Comparison of ENCODE assay signal across 1 mouse cellular context in the genomic region with DNA sequence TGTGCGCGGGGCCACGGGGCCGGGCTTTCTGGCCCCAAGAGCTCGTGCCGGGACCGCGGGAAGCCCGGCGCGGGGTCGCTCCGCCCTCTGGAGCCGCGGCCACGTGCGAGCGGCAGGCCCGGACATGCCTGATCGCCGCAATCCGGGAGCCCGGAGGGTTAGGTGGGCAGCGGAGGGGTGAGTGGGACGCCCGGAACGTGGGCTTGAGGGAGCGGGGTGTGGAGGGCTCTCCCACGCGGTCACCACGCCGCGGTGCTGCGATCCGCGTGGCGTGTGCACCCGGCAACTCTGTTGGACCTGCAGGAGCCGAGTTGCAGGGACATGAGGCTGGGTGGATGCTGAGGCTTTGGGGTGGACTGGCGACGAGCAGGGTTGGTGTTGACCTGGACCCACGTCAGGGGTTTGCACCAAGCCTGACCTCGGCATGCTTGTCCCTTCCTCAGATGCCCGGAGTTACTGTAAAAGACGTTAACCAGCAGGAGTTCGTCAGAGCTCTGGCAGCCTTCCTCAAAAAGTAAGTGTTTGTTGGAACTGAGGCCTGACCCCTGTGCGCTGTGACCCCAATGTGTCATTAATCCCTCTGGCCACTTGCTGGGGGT.
TF ChIP-seq lines count a peak whose summit lies in the region.

No protein-coding gene starts in this region.

TF ChIP-seq in CH12.LX, 34 proteins besides CTCF, POLR2A, EP300 and RAD21:
- TF ChIP-seq PAX5 (IDR thresholded peaks at IDR 0.05; ENCODE audit: low read length): no peak
- TF ChIP-seq E2F4 (IDR thresholded peaks at IDR 0.05; ENCODE audit: insufficient replicate concordance, low read depth, low read length): no peak
- TF ChIP-seq KAT2A (IDR thresholded peaks at IDR 0.05; ENCODE audit: insufficient replicate concordance, low read length): no peak
- peak; percentile 61 for TF ChIP-seq MYC (IDR thresholded peaks at IDR 0.05; ENCODE audit: low read depth, low read length)
- TF ChIP-seq MAFK (IDR thresholded peaks at IDR 0.05; ENCODE audit: insufficient replicate concordance, low read length): no peak
- TF ChIP-seq ZMIZ1 (IDR thresholded peaks at IDR 0.05; ENCODE audit: low read depth, low read length): peak; percentile 66
- no peak for TF ChIP-seq RCOR1 (conservative IDR thresholded peaks at IDR 0.05; ENCODE audit: low read depth, low read length)
- peak; percentile 93 for TF ChIP-seq MAX (IDR thresholded peaks at IDR 0.05; ENCODE audit: low read length)
- no peak for TF ChIP-seq ZNF384 (IDR thresholded peaks at IDR 0.05; ENCODE audit: low read depth, low read length)
- peak; percentile 52; the same call in 1 of the 2 replicates for TF ChIP-seq SIN3A (IDR thresholded peaks at IDR 0.05; ENCODE audit: low read length)
- no peak for TF ChIP-seq HCFC1 (IDR thresholded peaks at IDR 0.05; ENCODE audit: low read depth, low read length)
- TF ChIP-seq MXI1 (IDR thresholded peaks at IDR 0.05; ENCODE audit: low read depth, low read length): peak; percentile 94
- TF ChIP-seq IRF4 (IDR thresholded peaks at IDR 0.05; ENCODE audit: low read depth, low read length): 0 out of 2 replicates have a peak, but pooled peaks have one; percentile 10
- peak; percentile 83 for TF ChIP-seq CHD1 (IDR thresholded peaks at IDR 0.05; ENCODE audit: low read depth, low read length)
- no peak for TF ChIP-seq ELF1 (IDR thresholded peaks at IDR 0.05; ENCODE audit: low read depth, low read length)
- peak; percentile 17; the same call in 1 of the 2 replicates for TF ChIP-seq NELFE (IDR thresholded peaks at IDR 0.05; ENCODE audit: low read depth, low read length)
- no peak; the same call in 1 of the 2 replicates for TF ChIP-seq USF1 (IDR thresholded peaks at IDR 0.05; ENCODE audit: low read depth, low read length)
- TF ChIP-seq UBTF (IDR thresholded peaks at IDR 0.05; ENCODE audit: low read depth, low read length): peak; percentile 67; the same call in 1 of the 2 replicates
- TF ChIP-seq ZC3H11A (IDR thresholded peaks at IDR 0.05; ENCODE audit: low read depth, low read length): no peak
- no peak for TF ChIP-seq JUND (conservative IDR thresholded peaks at IDR 0.05; ENCODE audit: low read depth, low read length)
- no peak for TF ChIP-seq NRF1 (IDR thresholded peaks at IDR 0.05; ENCODE audit: low read depth, low read length)
- TF ChIP-seq JUN (IDR thresholded peaks at IDR 0.05; ENCODE audit: insufficient read depth, low read depth, low read length): no peak
- TF ChIP-seq BHLHE40 (IDR thresholded peaks at IDR 0.05; ENCODE audit: low read depth, low read length): peak; percentile 30; the same call in 1 of the 2 replicates
- TF ChIP-seq ZKSCAN1 (IDR thresholded peaks at IDR 0.05; ENCODE audit: borderline replicate concordance, low read depth, low read length): no peak
- no peak for TF ChIP-seq TCF12 (IDR thresholded peaks at IDR 0.05; ENCODE audit: low read depth, low read length)
- TF ChIP-seq GABPA (IDR thresholded peaks at IDR 0.05; ENCODE audit: insufficient replicate concordance, low read depth, low read length): no peak
- no peak; the same call in 1 of the 2 replicates for TF ChIP-seq MEF2A (IDR thresholded peaks at IDR 0.05; ENCODE audit: borderline replicate concordance, low read depth, low read length)
- no peak for TF ChIP-seq TBP (conservative IDR thresholded peaks at IDR 0.05; ENCODE audit: low read depth, low read length)
- no peak for TF ChIP-seq ETS1 (conservative IDR thresholded peaks at IDR 0.05; ENCODE audit: low read depth, low read length)
- TF ChIP-seq CHD2 (IDR thresholded peaks at IDR 0.05; ENCODE audit: low read length): no peak
- TF ChIP-seq USF2 (conservative IDR thresholded peaks at IDR 0.05; ENCODE audit: low read depth, low read length): no peak
- peak; percentile 92 for TF ChIP-seq POLR2AphosphoS2 (IDR thresholded peaks at IDR 0.05; ENCODE audit: low read depth, low read length)
- no peak for TF ChIP-seq SMC3 (IDR thresholded peaks at IDR 0.05; ENCODE audit: low read depth, low read length)
- TF ChIP-seq MAZ (IDR thresholded peaks at IDR 0.05; ENCODE audit: low read depth, low read length): no peak
TF ChIP-seq in CH12.LX: peak in this region for 11.
